Mouse (Mus musculus) hindbrain, embryonic 11.5 days (tissue): ENCODE measurements around the gene Prune2. TPM values are rescaled to one million over a fixed set of nuclear protein-coding genes. Genes with fewer than 3 reads are reported as not detected.

ENCODE experiments used
- polyA plus RNA-seq: library from polyadenylated mRNA; unstranded; fragments of >200 nt; fragmentation: Nextera tagmentation; extraction: Ambion mirVana; gene quantifications from 2 replicates; pipeline ENCODE4 v1.2.1, GENCODE M21; 2014

The Prune2 gene
- polyA plus RNA-seq, 1 experiment from 2014 or later = 2.9 TPM

Other genes with a start within 250 kb of the Prune2 start
- gene Vps13a, start 175.2 kb upstream of the Prune2 start, polyA plus RNA-seq = 10.0 and 15.7 TPM in 2 replicates
- 0.11 and 0.39 TPM in 2 replicates for gene Foxb2, start 82.3 kb upstream of the Prune2 start, polyA plus RNA-seq